Mouse (Mus musculus): ENCODE measurements at regions not wholly inside any gene's neighbourhood (a gene's known extent, or its start where the extent isn't known, plus 50 kb on each side); places are given as distances from the start of the nearest gene placed in this dataset.

DNA sequence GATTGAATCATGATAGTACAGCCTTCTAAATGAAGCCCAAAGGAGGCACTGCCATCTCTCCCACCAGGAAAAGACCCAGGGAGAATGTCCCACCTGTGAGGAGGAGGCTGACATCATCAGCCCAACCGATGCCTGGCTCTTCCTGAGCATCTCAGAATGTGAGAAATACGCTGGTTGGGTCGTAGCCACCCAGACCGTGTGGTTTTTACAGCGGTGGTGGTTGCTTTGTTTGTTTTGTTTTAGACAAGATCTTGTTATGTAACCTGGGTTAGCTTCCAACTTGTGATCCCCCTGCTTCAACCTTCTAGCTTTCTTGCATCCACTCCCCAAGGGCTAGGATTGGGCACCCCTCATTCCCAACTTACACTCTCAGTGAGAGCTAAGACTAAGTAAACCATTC lies 122.0 kb upstream of the Klf3 start:
- DNase-seq (ENCODE audit: low spot score) (no peak), ATAC-seq (ENCODE audit: low FRiP score, low read depth) (no peak)
- H3K9ac ChIP-seq (ENCODE audit: low read depth, low read length, severe bottlenecking), result no peak overlapping the region
- TF ChIP-seq POLR2A (IDR thresholded peaks at IDR 0.05; ENCODE audit: borderline replicate concordance, extremely low read depth, insufficient read depth, insufficient read length), result no peak
- H3K9me3 ChIP-seq (ENCODE audit: control insufficient read depth, low read length), result no peaks in the 10 kb centered on the region
- H3K27me3 ChIP-seq (ENCODE audit: control insufficient read depth, insufficient read depth, low read length), result no peaks in the 10 kb centered on the region
- WGBS, result 85% methylated on average over 5 of the region's 5 CpGs
- no peak overlapping the region for H3K4me3 ChIP-seq (replicated peaks; ENCODE audit: low read length)
- H3K4me2 ChIP-seq (replicated peaks; ENCODE audit: low read depth, low read length, severe bottlenecking), result no peak overlapping the region
- H3K36me3 ChIP-seq (ENCODE audit: control insufficient read depth, insufficient read depth, low read length), result no peaks in the 10 kb centered on the region
- no peak overlapping the region for H3K27ac ChIP-seq (replicated peaks; ENCODE audit: low read depth, low read length)
- H3K4me1 ChIP-seq (ENCODE audit: control insufficient read depth, insufficient read depth, low read length), result no peaks in the 10 kb centered on the region

- Histone ChIP-seq H3K4me2 (replicated peaks; ENCODE audit: low read depth, low read length, severe bottlenecking) (no peak overlapping the region), H3K9ac (ENCODE audit: low read depth, low read length, severe bottlenecking) (no peak overlapping the region), H3K27ac (replicated peaks; ENCODE audit: low read depth, low read length) (no peak overlapping the region), H3K4me3 (replicated peaks; ENCODE audit: low read length) (no peak overlapping the region), H3K9me3 (ENCODE audit: control insufficient read depth, low read length) (no peaks in the 10 kb centered on the region), H3K4me1 (ENCODE audit: control insufficient read depth, insufficient read depth, low read length) (no peaks in the 10 kb centered on the region), H3K36me3 (ENCODE audit: control insufficient read depth, insufficient read depth, low read length) (no peaks in the 10 kb centered on the region), H3K27me3 (ENCODE audit: control insufficient read depth, insufficient read depth, low read length) (no peaks in the 10 kb centered on the region)
- no peak for ATAC-seq (ENCODE audit: low FRiP score, low read depth)
- TF ChIP-seq POLR2A (IDR thresholded peaks at IDR 0.05; ENCODE audit: borderline replicate concordance, extremely low read depth, insufficient read depth, insufficient read length), result no peak
- WGBS, result 87% methylated on average over 7 of the region's 7 CpGs
- no peak for DNase-seq (ENCODE audit: low spot score)
Observed at GRCm38 (mm10) chr5:64682326-64682845, 120.8 kb upstream of the Klf3 start.

- no peaks in the 10 kb centered on the region for H3K9me3 ChIP-seq (ENCODE audit: control insufficient read depth, low read length)
- no peak for DNase-seq (ENCODE audit: low spot score)
- no peak overlapping the region for H3K4me3 ChIP-seq (replicated peaks; ENCODE audit: low read length)
- no peak for TF ChIP-seq POLR2A (IDR thresholded peaks at IDR 0.05; ENCODE audit: borderline replicate concordance, extremely low read depth, insufficient read depth, insufficient read length)
- no peak overlapping the region for H3K9ac ChIP-seq (ENCODE audit: low read depth, low read length, severe bottlenecking)
- WGBS, result 91% methylated on average over 4 of the region's 4 CpGs
- no peak for ATAC-seq (ENCODE audit: low FRiP score, low read depth)
- no peak overlapping the region for H3K27ac ChIP-seq (replicated peaks; ENCODE audit: low read depth, low read length)
- no peaks in the 10 kb centered on the region for H3K4me1 ChIP-seq (ENCODE audit: control insufficient read depth, insufficient read depth, low read length)
- H3K36me3 ChIP-seq (ENCODE audit: control insufficient read depth, insufficient read depth, low read length), result no peaks in the 10 kb centered on the region
- H3K4me2 ChIP-seq (replicated peaks; ENCODE audit: low read depth, low read length, severe bottlenecking), result no peak overlapping the region
- H3K27me3 ChIP-seq (ENCODE audit: control insufficient read depth, insufficient read depth, low read length), result no peaks in the 10 kb centered on the region
Observed at GRCm38 (mm10) chr5:64683419-64683818, 119.8 kb upstream of the Klf3 start.

DNA sequence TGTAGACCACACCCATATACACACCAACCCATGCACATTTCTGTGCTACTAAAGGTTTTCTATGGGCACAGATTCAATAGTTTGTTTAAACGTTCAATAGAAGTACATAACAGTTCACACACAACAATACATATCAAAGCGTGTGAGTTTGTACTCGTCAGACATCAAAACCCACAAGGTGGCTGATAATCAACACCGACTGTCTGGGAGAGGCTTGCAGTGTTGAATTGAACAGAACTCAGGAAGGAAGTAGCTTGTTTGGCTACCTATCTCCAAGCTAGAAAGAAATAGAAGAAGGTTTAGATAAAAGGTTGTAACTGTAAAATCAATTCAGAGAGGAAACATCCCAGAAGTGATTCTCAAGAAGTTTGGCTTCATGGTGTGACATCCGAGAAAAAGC lies 118.9 kb upstream of the Klf3 start:
- Histone ChIP-seq H3K9me3 (ENCODE audit: control insufficient read depth, low read length) (no peaks in the 10 kb centered on the region), H3K4me1 (ENCODE audit: control insufficient read depth, insufficient read depth, low read length) (no peaks in the 10 kb centered on the region), H3K36me3 (ENCODE audit: control insufficient read depth, insufficient read depth, low read length) (no peaks in the 10 kb centered on the region), H3K9ac (ENCODE audit: low read depth, low read length, severe bottlenecking) (no peak overlapping the region), H3K4me3 (replicated peaks; ENCODE audit: low read length) (no peak overlapping the region), H3K4me2 (replicated peaks; ENCODE audit: low read depth, low read length, severe bottlenecking) (no peak overlapping the region), H3K27me3 (ENCODE audit: control insufficient read depth, insufficient read depth, low read length) (no peaks in the 10 kb centered on the region), H3K27ac (replicated peaks; ENCODE audit: low read depth, low read length) (no peak overlapping the region)
- DNase-seq (ENCODE audit: low spot score), result no peak
- no peak for TF ChIP-seq POLR2A (IDR thresholded peaks at IDR 0.05; ENCODE audit: borderline replicate concordance, extremely low read depth, insufficient read depth, insufficient read length)
- 90% methylated on average over 5 of the region's 5 CpGs for WGBS
- ATAC-seq (ENCODE audit: low FRiP score, low read depth), result no peak

DNA sequence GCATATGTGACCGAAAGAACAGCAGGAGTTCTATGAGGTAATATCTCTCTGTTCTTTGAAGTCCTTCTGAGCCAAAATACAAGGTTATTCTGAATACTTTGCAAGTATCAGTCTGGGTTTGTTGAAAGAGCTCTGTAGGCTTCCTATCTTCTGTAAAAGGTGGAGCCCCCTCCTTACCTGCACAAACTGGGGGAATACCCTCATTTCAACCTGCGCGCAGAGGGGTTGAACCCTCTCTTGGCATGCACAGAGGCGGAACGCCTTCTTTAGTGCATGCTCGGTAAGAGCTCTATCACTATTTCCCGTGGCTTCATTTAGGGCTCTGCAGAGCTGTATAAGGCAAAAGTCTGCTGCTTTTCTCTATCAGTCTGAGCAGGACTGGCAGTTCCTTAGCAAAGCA lies 113.0 kb upstream of the Klf3 start:
- Histone ChIP-seq H3K27me3 (ENCODE audit: control insufficient read depth, insufficient read depth, low read length) (no peaks in the 10 kb centered on the region), H3K4me2 (replicated peaks; ENCODE audit: low read depth, low read length, severe bottlenecking) (no peak overlapping the region), H3K27ac (replicated peaks; ENCODE audit: low read depth, low read length) (no peak overlapping the region), H3K36me3 (ENCODE audit: control insufficient read depth, insufficient read depth, low read length) (no peaks in the 10 kb centered on the region), H3K9ac (ENCODE audit: low read depth, low read length, severe bottlenecking) (no peak overlapping the region), H3K4me1 (ENCODE audit: control insufficient read depth, insufficient read depth, low read length) (no peaks in the 10 kb centered on the region), H3K9me3 (ENCODE audit: control insufficient read depth, low read length) (no peaks in the 10 kb centered on the region), H3K4me3 (replicated peaks; ENCODE audit: low read length) (no peak overlapping the region)
- no peak for TF ChIP-seq POLR2A (IDR thresholded peaks at IDR 0.05; ENCODE audit: borderline replicate concordance, extremely low read depth, insufficient read depth, insufficient read length)
- 87% methylated on average over 7 of the region's 7 CpGs for WGBS
- no peak for DNase-seq (ENCODE audit: low spot score)
- no peak for ATAC-seq (ENCODE audit: low FRiP score, low read depth)
